Mouse (Mus musculus): ENCODE measurements around the gene Cd164l2. TPM values are rescaled to one million over a fixed set of nuclear protein-coding genes. Genes with fewer than 3 reads are reported as not detected.

Gene Cd164l2
- polyA plus RNA-seq, 1 experiment, result 0.22 TPM

GRCm38 (mm10) chr4:133182439-133183033 is 29.4 kb upstream of the Cd164l2 start:
- H3K36me3 ChIP-seq (ENCODE audit: control insufficient read depth, insufficient read depth), result peaks cover 33% of the 10 kb centered on the region
- no peak for TF ChIP-seq TCF12 (IDR thresholded peaks at IDR 0.05; ENCODE audit: insufficient read depth, poor library complexity, severe bottlenecking)
- no peak for TF ChIP-seq CEBPB (IDR thresholded peaks at IDR 0.05; ENCODE audit: insufficient read depth, poor library complexity, severe bottlenecking)
- TF ChIP-seq MAX (IDR thresholded peaks at IDR 0.05; ENCODE audit: low read depth), result no peak
- no peak for TF ChIP-seq POLR2A (IDR thresholded peaks at IDR 0.05; ENCODE audit: insufficient read length, low read depth)
- TF ChIP-seq MYOD1 (IDR thresholded peaks at IDR 0.05; ENCODE audit: control insufficient read depth in 1 of 3, insufficient read length in 2 of 3, low read depth in 2 of 3), result no peak
- no peak for TF ChIP-seq MYOG (IDR thresholded peaks at IDR 0.05; ENCODE audit: control insufficient read depth in 1 of 3, insufficient read depth in 1 of 3, insufficient read length in 2 of 3, low read depth in 2 of 3)
- TF ChIP-seq SRF (IDR thresholded peaks at IDR 0.05; ENCODE audit: control insufficient read depth, insufficient read length, low read depth), result no peak
- TF ChIP-seq POLR2AphosphoS2 (IDR thresholded peaks at IDR 0.05; ENCODE audit: insufficient read length, low read depth), result no peak
- no peak for TF ChIP-seq TCF3 (IDR thresholded peaks at IDR 0.05; ENCODE audit: insufficient read length, low read depth)
- no peak for TF ChIP-seq USF1 (IDR thresholded peaks at IDR 0.05; ENCODE audit: low read depth)
- TF ChIP-seq E2F4 (IDR thresholded peaks at IDR 0.05; ENCODE audit: insufficient read depth), result no peak
- no peak for TF ChIP-seq REST (IDR thresholded peaks at IDR 0.05; ENCODE audit: insufficient read depth, insufficient read length)

GRCm38 (mm10) chr4:133184031-133184897 is 27.7 kb upstream of the Cd164l2 start:
- Histone ChIP-seq H3K36me3 (ENCODE audit: control insufficient read depth, insufficient read depth) (peaks cover 40% of the 10 kb centered on the region), H3K4me2 (ENCODE audit: low read depth) (peak overlapping the region; percentile 60)
- TF ChIP-seq REST (IDR thresholded peaks at IDR 0.05; ENCODE audit: insufficient read depth, insufficient read length), result no peak

More at GRCm38 (mm10) chr4:133182439-133183033, 29.4 kb upstream of the Cd164l2 start:
- H3K79me2 ChIP-seq (ENCODE audit: control insufficient read depth, insufficient read depth), result peaks cover 81% of the 10 kb centered on the region
- H3K27me3 ChIP-seq (ENCODE audit: control insufficient read depth, insufficient read depth, insufficient read length), result no peaks in the 10 kb centered on the region
- no peak overlapping the region for H3ac ChIP-seq (ENCODE audit: control insufficient read depth, insufficient read length)
- H3K4me3 ChIP-seq, result no peak overlapping the region
- no peak overlapping the region for H3K4me2 ChIP-seq (ENCODE audit: low read depth)

DNA sequence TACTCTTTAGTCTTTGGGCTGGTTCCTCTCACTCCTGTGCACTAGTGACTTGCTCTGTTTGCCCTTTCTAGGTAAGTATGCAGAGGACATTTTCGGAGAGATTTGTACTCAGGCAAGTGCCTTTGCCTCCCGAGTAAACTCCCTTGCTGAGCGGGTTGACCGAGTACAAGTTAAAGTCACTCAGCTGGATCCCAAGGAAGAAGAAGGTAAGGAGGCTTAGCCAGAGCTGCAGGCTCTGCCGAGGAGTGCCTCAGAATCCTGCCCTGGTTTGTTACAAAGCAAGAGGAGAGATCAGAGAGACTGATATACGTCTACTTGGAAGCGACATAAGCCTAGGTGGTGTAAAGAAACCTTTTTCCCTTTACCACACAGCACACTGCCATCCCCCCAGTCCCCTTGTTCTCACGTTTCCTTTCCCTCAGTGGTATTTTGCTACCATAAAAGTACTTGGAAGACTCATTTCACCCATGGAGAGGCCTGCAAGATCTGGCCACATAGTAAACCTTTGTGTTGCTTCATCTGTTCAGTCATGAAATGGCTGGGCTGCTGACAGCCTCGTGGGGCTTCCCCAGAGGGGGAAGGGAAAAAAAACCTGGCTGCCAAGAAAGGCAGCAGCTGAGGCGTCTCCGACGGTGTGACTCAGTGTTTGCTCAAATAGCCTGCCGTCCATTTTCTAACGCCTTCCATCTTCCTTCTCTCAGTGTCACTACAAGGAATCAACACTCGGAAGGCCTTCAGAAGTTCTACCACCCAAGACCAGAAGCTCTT is 26.8 kb upstream of the Cd164l2 start:
- no peaks in the 10 kb centered on the region for H3K27me3 ChIP-seq (ENCODE audit: control insufficient read depth, insufficient read depth, insufficient read length)
- H3K79me2 ChIP-seq (ENCODE audit: control insufficient read depth, insufficient read depth), result peaks cover 64% of the 10 kb centered on the region
- no peak overlapping the region for H3K4me3 ChIP-seq
- H3K4me2 ChIP-seq (ENCODE audit: low read depth), result peak overlapping the region; percentile 60
- peak; percentile 4 for TF ChIP-seq TCF12 (IDR thresholded peaks at IDR 0.05; ENCODE audit: insufficient read depth, poor library complexity, severe bottlenecking)
- peak in 2 of 3 experiments; percentile 56 to 81 for TF ChIP-seq MYOG (IDR thresholded peaks at IDR 0.05; ENCODE audit: control insufficient read depth in 1 of 3, insufficient read depth in 1 of 3, insufficient read length in 2 of 3, low read depth in 2 of 3)
- no peak for TF ChIP-seq REST (IDR thresholded peaks at IDR 0.05; ENCODE audit: insufficient read depth, insufficient read length)
- peak in 2 of 3 experiments; percentile 54 to 74 for TF ChIP-seq MYOD1 (IDR thresholded peaks at IDR 0.05; ENCODE audit: control insufficient read depth in 1 of 3, insufficient read length in 2 of 3, low read depth in 2 of 3)
- TF ChIP-seq CEBPB (IDR thresholded peaks at IDR 0.05; ENCODE audit: insufficient read depth, poor library complexity, severe bottlenecking), result peak; percentile 83
- TF ChIP-seq POLR2A (IDR thresholded peaks at IDR 0.05; ENCODE audit: insufficient read length, low read depth), result no peak
- peak; percentile 21 for TF ChIP-seq SRF (IDR thresholded peaks at IDR 0.05; ENCODE audit: control insufficient read depth, insufficient read length, low read depth)
- H3K36me3 ChIP-seq (ENCODE audit: control insufficient read depth, insufficient read depth), result peaks cover 48% of the 10 kb centered on the region
- no peak overlapping the region for H3ac ChIP-seq (ENCODE audit: control insufficient read depth, insufficient read length)

More at GRCm38 (mm10) chr4:133184031-133184897, 27.7 kb upstream of the Cd164l2 start:
- Histone ChIP-seq H3ac (ENCODE audit: control insufficient read depth, insufficient read length) (no peak overlapping the region), H3K79me2 (ENCODE audit: control insufficient read depth, insufficient read depth) (peaks cover 71% of the 10 kb centered on the region), H3K4me3 (no peak overlapping the region), H3K27me3 (ENCODE audit: control insufficient read depth, insufficient read depth, insufficient read length) (no peaks in the 10 kb centered on the region)

GRCm38 (mm10) chr4:133185893-133186292 is 26.0 kb upstream of the Cd164l2 start:
- peak overlapping the region; percentile 60 for H3K4me2 ChIP-seq (ENCODE audit: low read depth)
- no peak overlapping the region for H3ac ChIP-seq (ENCODE audit: control insufficient read depth, insufficient read length)
- peaks cover 52% of the 10 kb centered on the region for H3K36me3 ChIP-seq (ENCODE audit: control insufficient read depth, insufficient read depth)
- H3K79me2 ChIP-seq (ENCODE audit: control insufficient read depth, insufficient read depth), result peaks cover 56% of the 10 kb centered on the region
- H3K4me3 ChIP-seq, result no peak overlapping the region
- no peaks in the 10 kb centered on the region for H3K27me3 ChIP-seq (ENCODE audit: control insufficient read depth, insufficient read depth, insufficient read length)
- TF ChIP-seq MYOG (IDR thresholded peaks at IDR 0.05; ENCODE audit: control insufficient read depth in 1 of 3, insufficient read depth in 1 of 3, insufficient read length in 2 of 3, low read depth in 2 of 3), result no peak
- no peak for TF ChIP-seq TCF3 (IDR thresholded peaks at IDR 0.05; ENCODE audit: insufficient read length, low read depth)

GRCm38 (mm10) chr4:133186856-133187255 is 25.1 kb upstream of the Cd164l2 start:
- H3K4me3 ChIP-seq, result no peak overlapping the region
- H3K4me2 ChIP-seq (ENCODE audit: low read depth), result no peak overlapping the region
- no peak for TF ChIP-seq MAX (IDR thresholded peaks at IDR 0.05; ENCODE audit: low read depth)
- peaks cover 54% of the 10 kb centered on the region for H3K36me3 ChIP-seq (ENCODE audit: control insufficient read depth, insufficient read depth)
- H3K79me2 ChIP-seq (ENCODE audit: control insufficient read depth, insufficient read depth), result peaks cover 46% of the 10 kb centered on the region
- H3ac ChIP-seq (ENCODE audit: control insufficient read depth, insufficient read length), result no peak overlapping the region
- H3K27me3 ChIP-seq (ENCODE audit: control insufficient read depth, insufficient read depth, insufficient read length), result no peaks in the 10 kb centered on the region

Measured in myocyte (in vitro differentiated cells).